Mouse (Mus musculus): ENCODE results near the gene Nlrc3. TPM values are rescaled to one million over a fixed set of nuclear protein-coding genes. Genes with fewer than 3 reads are reported as not detected.
A peak's percentile ranks its signal among the peaks of the same experiment; 100 is the strongest.

Nlrc3 gene
- total RNA-seq, 2 experiments from 2014 or later, result 2.0 to 2.3 TPM

- DNase-seq (ENCODE audit: low spot score in 2 of 2), result no peak
Observed at GRCm38 (mm10) chr16:3933536-3933935, 42.9 kb downstream of the Nlrc3 start.

GRCm38 (mm10) chr16:3929151-3929550 is 47.3 kb downstream of the Nlrc3 start:
- no peak for DNase-seq (ENCODE audit: low spot score in 2 of 2)

GRCm38 (mm10) chr16:3928582-3928981 is 47.9 kb downstream of the Nlrc3 start:
- no peak for DNase-seq (ENCODE audit: low spot score in 2 of 2)

- DNase-seq (ENCODE audit: low spot score in 2 of 2), result no peak
Observed at GRCm38 (mm10) chr16:3923966-3924365, 52.5 kb downstream of the Nlrc3 start.

- no peak for DNase-seq (ENCODE audit: low spot score in 2 of 2)
Observed at GRCm38 (mm10) chr16:3923515-3923914, 52.9 kb downstream of the Nlrc3 start.

GRCm38 (mm10) chr16:3920756-3921155 is 55.7 kb downstream of the Nlrc3 start:
- no peak for DNase-seq (ENCODE audit: low spot score in 2 of 2)

- DNase-seq (ENCODE audit: low spot score in 2 of 2), result no peak
Observed at GRCm38 (mm10) chr16:3909118-3909517, 67.3 kb downstream of the Nlrc3 start.

- peak; percentile 91 to 92 for DNase-seq (ENCODE audit: low spot score in 2 of 2)
Observed at GRCm38 (mm10) chr16:3908537-3909111, 67.8 kb downstream of the Nlrc3 start, which contains the start of the genes 1700037C18Rik and Cluap1. 1700037C18Rik (minus strand) TSS chr16:3908689. Cluap1 (plus strand) TSS chr16:3908801.

GRCm38 (mm10) chr16:3907471-3907870 is 69.0 kb downstream of the Nlrc3 start:
- DNase-seq (ENCODE audit: low spot score in 2 of 2), result no peak

GRCm38 (mm10) chr16:3896553-3896952 is 79.9 kb downstream of the Nlrc3 start:
- no peak for DNase-seq (ENCODE audit: low spot score in 2 of 2)

- DNase-seq (ENCODE audit: low spot score in 2 of 2), result no peak
Observed at GRCm38 (mm10) chr16:3896046-3896445, 80.4 kb downstream of the Nlrc3 start.

- no peak for DNase-seq (ENCODE audit: low spot score in 2 of 2)
Observed at GRCm38 (mm10) chr16:3895173-3895792, 81.1 kb downstream of the Nlrc3 start.

Small RNA genes within 50 kb of the gene (microRNA-seq; reads per million reads assigned to microRNA genes)
- gene Gm23493, result 0 reads per million in 2 experiments

Other genes with a start within 250 kb of the Nlrc3 start
- 10 to 100 TPM; 17.2 to 19.3 TPM for gene Zfp263, start 232.5 kb downstream of the Nlrc3 start, total RNA-seq (2021)
- gene Olfr15, start 145.8 kb downstream of the Nlrc3 start, total RNA-seq (2021), result not detected
- 1 to 10 TPM; 3.8 to 4.1 TPM for gene Zfp174, start 129.4 kb downstream of the Nlrc3 start, total RNA-seq (2021)
- gene Naa60, start 104.3 kb downstream of the Nlrc3 start, total RNA-seq (2021), result 100 to 1,000 TPM; 113 to 116 TPM
- 10 to 100 TPM; 27.0 to 27.4 TPM for gene Zfp597, start 92.1 kb downstream of the Nlrc3 start, total RNA-seq (2021)
- gene Gm20695, start 92.0 kb downstream of the Nlrc3 start, total RNA-seq (2021), result not detected
- gene 1700037C18Rik, start 67.9 kb downstream of the Nlrc3 start, total RNA-seq (2021), result 1 to 10 TPM; 5.6 to 7.8 TPM
- 10 to 100 TPM; 28.2 to 29.3 TPM for gene Cluap1, start 67.8 kb downstream of the Nlrc3 start, total RNA-seq (2021)
- gene Slx4, start 27.1 kb upstream of the Nlrc3 start, total RNA-seq (2021), result 10 to 100 TPM; 49.3 to 51.6 TPM
- gene Dnase1, start 60.3 kb upstream of the Nlrc3 start, total RNA-seq (2021), result not detected
- 10 to 100 TPM; 67.6 to 74.8 TPM for gene Trap1, start 101.2 kb upstream of the Nlrc3 start, total RNA-seq (2021)
- gene Crebbp, start 237.4 kb upstream of the Nlrc3 start, total RNA-seq (2021), result 10 to 100 TPM; 79.7 to 80.6 TPM

Measured in left cerebral cortex, adult 18-20 months (tissue).